Mouse (Mus musculus) liver, embryonic 14.5 days (tissue): ENCODE data around the gene Rangap1. TPM values are rescaled to one million over a fixed set of nuclear protein-coding genes. Genes with fewer than 3 reads are reported as not detected.

ENCODE experiments used
- ATAC-seq: fragments of 200-750 bp; cut with Nextera tagmentation; 2 replicates; pipeline ENCODE4 v1.8.0; 2017; ENCODE audit warnings: moderate number of reproducible peaks, mild to moderate bottlenecking, moderate library complexity; ENCODE audit not compliant: insufficient read depth
- DNase-seq, 3 experiments: peaks; one replicate each; pipeline ENCODE4 v3.0.0-alpha.2; 2012 to 2013; ENCODE audit warnings: low read depth in 3 of 3, low spot score in 3 of 3
- H3K27ac ChIP-seq: fragments of 300-500 bp; sonication (generic); 2 replicates; pipeline ENCODE4 v1.5.1; 2014; ENCODE audit warnings: moderate library complexity, mild to moderate bottlenecking, control low read depth, inconsistent platforms
- H3K27me3 ChIP-seq: fragments of 300-500 bp; sonication (generic); 2 replicates; pipeline ENCODE4 v1.6.1; 2014; ENCODE audit warnings: mild to moderate bottlenecking, low read length, moderate library complexity; ENCODE audit not compliant: control insufficient read depth, insufficient read depth
- H3K36me3 ChIP-seq: fragments of 300-500 bp; sonication (generic); replicated peaks from 2 replicates; pipeline ENCODE4 v1.6.1; 2014; ENCODE audit warnings: low read depth; ENCODE audit not compliant: control insufficient read depth, insufficient read depth
- H3K4me1 ChIP-seq, 2 experiments: fragments of 200-500 bp in 1 of 2; fragments of 300-500 bp in 1 of 2; sonication (generic) in 1 of 2; replicated peaks; 2 replicates each; pipeline ENCODE4 v1.6.1; 2012 to 2014; ENCODE audit warnings: antibody characterized with exemption in 1 of 2, inconsistent platforms in 1 of 2, low read length in 1 of 2; ENCODE audit not compliant: control insufficient read depth in 2 of 2, insufficient read depth in 2 of 2
- H3K4me2 ChIP-seq: fragments of 300-500 bp; sonication (generic); 2 replicates; pipeline ENCODE4 v1.6.1; 2014; ENCODE audit warnings: low read depth, mild to moderate bottlenecking, control low read depth, moderate library complexity
- H3K4me3 ChIP-seq, 2 experiments: fragments of 200-500 bp in 1 of 2; fragments of 300-500 bp in 1 of 2; sonication (generic) in 1 of 2; 2 replicates each; pipeline ENCODE4 v1.5.1; 2012 to 2014; ENCODE audit warnings: low read depth in 2 of 2, low read length in 2 of 2, mild to moderate bottlenecking in 2 of 2, control low read depth in 1 of 2, inconsistent platforms in 1 of 2, moderate library complexity in 1 of 2; ENCODE audit not compliant: insufficient read depth in 1 of 2
- H3K9ac ChIP-seq: fragments of 300-500 bp; sonication (generic); replicated peaks from 2 replicates; pipeline ENCODE4 v1.6.1; 2014; ENCODE audit warnings: mild to moderate bottlenecking, control low read depth, moderate library complexity
- H3K9me3 ChIP-seq: fragments of 300-500 bp; sonication (generic); 2 replicates; pipeline ENCODE4 v1.6.1; 2016; ENCODE audit warnings: low read length, mixed read lengths; ENCODE audit not compliant: control insufficient read depth
- CTCF ChIP-seq: IDR thresholded peaks from 2 replicates; pipeline ENCODE4 v1.5.1; 2016; ENCODE audit warnings: antibody characterized with exemption, low read depth, control low read depth
- EP300 ChIP-seq: IDR thresholded peaks from 2 replicates; pipeline ENCODE4 v1.6.1; 2016; ENCODE audit warnings: antibody characterized with exemption, low read depth
- WGBS: fragments of 180-500 bp; shearing (Covaris S2); extraction: QIAGEN DNeasy Blood & Tissue Kit; methylation state at CpG from one replicate; pipeline ENCODE4 v1.1.7; 2014; ENCODE audit not compliant: insufficient replicate concordance; 5-methylcytosine and 5-hydroxymethylcytosine counted together
- polyA plus RNA-seq, 2 experiments: library from polyadenylated mRNA; depleted of rRNA in 1 of 2; stranded (reverse) in 1 of 2; unstranded in 1 of 2; fragments of >200 nt; fragmentation: Nextera tagmentation in 1 of 2; extraction: Ambion mirVana in 1 of 2; gene quantifications; 2 replicates each; pipeline versions ENCODE4 v1.2.1 to v1.2.3; 2012 to 2014

Rangap1 gene
- polyA plus RNA-seq, 2 experiments, result 50.6 to 57.1 TPM

DNA sequence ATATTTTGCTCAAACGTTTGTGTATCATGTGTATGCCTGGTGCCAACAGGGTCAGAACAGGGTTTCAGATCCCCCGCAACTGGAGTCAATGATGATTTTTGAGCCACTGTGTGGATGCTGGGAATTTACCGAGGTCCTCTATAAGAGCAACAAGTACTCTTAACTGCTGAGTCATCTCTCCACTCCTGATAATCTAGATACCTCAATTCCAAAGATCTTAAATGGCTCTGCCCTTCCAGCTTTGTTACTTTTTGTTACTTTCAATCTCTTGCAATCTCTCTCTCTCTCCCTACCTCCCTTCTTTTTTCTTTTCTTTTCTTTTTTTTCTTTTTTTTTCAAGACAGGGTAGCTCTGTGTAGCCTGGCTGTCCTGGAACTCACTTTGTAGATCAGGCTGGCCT, 10.3 kb downstream of the Rangap1 start:
- 36% methylated on average over 3 of the region's 3 CpGs for WGBS
- ATAC-seq (no peak), DNase-seq (no peak)
- no peaks in the 10 kb centered on the region for H3K27me3 ChIP-seq
- H3K4me3 ChIP-seq, result no peak overlapping the region
- H3K9ac ChIP-seq, result no peak overlapping the region
- no peaks in the 10 kb centered on the region for H3K36me3 ChIP-seq
- no peak overlapping the region for H3K27ac ChIP-seq
- H3K4me2 ChIP-seq, result no peak overlapping the region
- H3K9me3 ChIP-seq, result no peaks in the 10 kb centered on the region
- H3K4me1 ChIP-seq, result peaks cover 0 to 1% of the 10 kb centered on the region in 2 experiments; a peak in 2 of 4 replicates
- no peak for TF ChIP-seq EP300
- TF ChIP-seq CTCF, result no peak

DNA sequence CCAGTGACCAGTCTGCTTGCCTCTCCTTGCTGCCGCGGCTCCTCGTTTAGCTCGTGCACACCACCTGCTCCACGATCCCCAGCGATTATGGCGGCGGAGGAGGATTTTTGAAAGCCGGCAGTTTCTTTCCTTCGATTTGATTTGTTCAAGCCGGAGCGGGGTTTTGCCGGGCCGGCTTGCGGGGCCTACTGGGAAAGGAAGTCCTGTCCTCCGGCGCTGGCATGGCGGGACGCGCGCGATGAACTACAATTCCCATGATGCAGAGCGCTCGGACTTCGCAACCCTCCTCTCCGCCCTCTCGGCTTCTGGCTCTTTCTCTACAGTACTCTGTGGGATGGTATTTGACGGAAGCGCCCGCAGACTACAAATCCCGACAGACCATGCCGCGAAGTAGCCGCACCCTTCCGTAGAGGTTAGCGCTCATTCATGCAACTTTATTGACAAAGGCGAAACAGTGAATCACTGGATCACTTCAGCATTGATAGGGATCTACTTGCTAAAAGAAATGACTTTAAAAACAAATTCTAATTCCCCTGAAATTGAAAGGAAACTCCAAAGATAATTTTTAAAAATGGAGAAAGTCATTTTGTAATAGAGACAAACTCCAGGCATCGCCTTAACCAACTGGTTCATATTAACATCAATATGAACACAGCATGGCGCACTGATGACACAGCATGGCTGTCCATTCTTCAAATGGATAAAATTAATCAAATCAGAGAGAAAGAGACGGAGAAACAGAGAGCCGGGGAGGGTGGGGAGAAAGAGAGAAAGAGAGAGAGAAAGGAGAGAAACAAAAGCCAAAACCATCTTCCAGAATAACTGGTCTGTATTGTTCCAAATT, 15.3 kb downstream of the Rangap1 start:
- peak; percentile 37; the same call in 1 of the 2 replicates for TF ChIP-seq EP300
- no peak for TF ChIP-seq CTCF
- Histone ChIP-seq H3K27me3 (no peaks in the 10 kb centered on the region), H3K36me3 (peaks cover 11% of the 10 kb centered on the region), H3K4me1 (peaks cover 12% of the 10 kb centered on the region in 2 experiments), H3K27ac (peak overlapping the region; percentile 84), H3K4me2 (peak overlapping the region; percentile 99), H3K9ac (peak overlapping the region; percentile 97), H3K4me3 (peak overlapping the region; percentile 84 to 99), H3K9me3 (no peaks in the 10 kb centered on the region)
- peak; percentile 96 for ATAC-seq
- WGBS, result 5% methylated on average over 41 of the region's 41 CpGs
- peak; percentile 98 for DNase-seq

- peak; percentile 62 for ATAC-seq
- Histone ChIP-seq H3K4me1 (peaks cover 12% of the 10 kb centered on the region in 2 experiments), H3K9me3 (no peaks in the 10 kb centered on the region), H3K27ac (peak overlapping the region; percentile 84), H3K27me3 (no peaks in the 10 kb centered on the region), H3K4me2 (peak overlapping the region; percentile 99), H3K36me3 (peaks cover 15% of the 10 kb centered on the region), H3K9ac (peak overlapping the region; percentile 97), H3K4me3 (peak overlapping the region; percentile 84 to 99)
- peak in 2 of 3 experiments; percentile 29 to 46 for DNase-seq
- TF ChIP-seq EP300, result no peak
- no peak for TF ChIP-seq CTCF
- whole genome bisulfite sequencing, result under 1% methylated on average over 49 of the region's 49 CpGs
These were observed 16.0 kb downstream of the Rangap1 start for GRCm38 (mm10) chr15:81729241-81729791.

DNA sequence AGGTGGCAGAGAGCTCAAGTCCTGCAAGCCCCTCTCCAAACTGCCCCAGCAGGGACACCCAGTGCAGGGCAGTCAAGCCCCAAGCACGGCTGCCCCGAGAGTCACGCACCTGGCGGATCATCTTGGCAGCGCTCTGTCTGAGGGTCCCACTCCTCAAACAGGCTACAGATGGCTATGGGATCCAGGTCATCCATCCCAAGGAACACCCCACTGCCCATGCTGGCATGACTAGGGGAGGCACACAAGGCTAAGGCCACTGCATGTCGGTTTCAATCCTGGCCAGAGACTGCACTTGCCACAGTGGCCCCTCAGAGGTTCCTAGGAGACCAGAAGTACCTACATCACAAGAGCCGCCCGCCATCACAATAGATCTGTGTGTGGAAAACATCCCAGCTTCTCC, 19.4 kb downstream of the Rangap1 start:
- no peaks in the 10 kb centered on the region for H3K27me3 ChIP-seq
- H3K9me3 ChIP-seq, result no peaks in the 10 kb centered on the region
- no peak for TF ChIP-seq EP300
- TF ChIP-seq CTCF, result no peak
- no peak overlapping the region for H3K27ac ChIP-seq
- H3K9ac ChIP-seq, result no peak overlapping the region
- peaks cover 12% of the 10 kb centered on the region in 2 experiments for H3K4me1 ChIP-seq
- H3K4me3 ChIP-seq, result no peak overlapping the region
- peaks cover 47% of the 10 kb centered on the region for H3K36me3 ChIP-seq
- no peak for DNase-seq
- no peak for ATAC-seq
- WGBS, result 88% methylated on average over 8 of the region's 8 CpGs
- H3K4me2 ChIP-seq, result no peak overlapping the region

GRCm38 (mm10) chr15:81723653-81724052, 21.7 kb downstream of the Rangap1 start:
- no peak for TF ChIP-seq CTCF
- no peak for TF ChIP-seq EP300

More at GRCm38 (mm10) chr15:81723653-81724052, 21.7 kb downstream of the Rangap1 start:
- H3K9me3 ChIP-seq, result no peaks in the 10 kb centered on the region
- no peaks in the 10 kb centered on the region for H3K27me3 ChIP-seq
- peaks cover 11 to 12% of the 10 kb centered on the region in 2 experiments for H3K4me1 ChIP-seq
- no peak overlapping the region for H3K27ac ChIP-seq
- 91% methylated on average over 11 of the region's 11 CpGs for WGBS
- no peak overlapping the region for H3K4me3 ChIP-seq
- H3K4me2 ChIP-seq, result no peak overlapping the region
- DNase-seq (no peak), ATAC-seq (no peak)
- H3K36me3 ChIP-seq, result peaks cover 70% of the 10 kb centered on the region
- H3K9ac ChIP-seq, result no peak overlapping the region
